In the genomic region with DNA sequence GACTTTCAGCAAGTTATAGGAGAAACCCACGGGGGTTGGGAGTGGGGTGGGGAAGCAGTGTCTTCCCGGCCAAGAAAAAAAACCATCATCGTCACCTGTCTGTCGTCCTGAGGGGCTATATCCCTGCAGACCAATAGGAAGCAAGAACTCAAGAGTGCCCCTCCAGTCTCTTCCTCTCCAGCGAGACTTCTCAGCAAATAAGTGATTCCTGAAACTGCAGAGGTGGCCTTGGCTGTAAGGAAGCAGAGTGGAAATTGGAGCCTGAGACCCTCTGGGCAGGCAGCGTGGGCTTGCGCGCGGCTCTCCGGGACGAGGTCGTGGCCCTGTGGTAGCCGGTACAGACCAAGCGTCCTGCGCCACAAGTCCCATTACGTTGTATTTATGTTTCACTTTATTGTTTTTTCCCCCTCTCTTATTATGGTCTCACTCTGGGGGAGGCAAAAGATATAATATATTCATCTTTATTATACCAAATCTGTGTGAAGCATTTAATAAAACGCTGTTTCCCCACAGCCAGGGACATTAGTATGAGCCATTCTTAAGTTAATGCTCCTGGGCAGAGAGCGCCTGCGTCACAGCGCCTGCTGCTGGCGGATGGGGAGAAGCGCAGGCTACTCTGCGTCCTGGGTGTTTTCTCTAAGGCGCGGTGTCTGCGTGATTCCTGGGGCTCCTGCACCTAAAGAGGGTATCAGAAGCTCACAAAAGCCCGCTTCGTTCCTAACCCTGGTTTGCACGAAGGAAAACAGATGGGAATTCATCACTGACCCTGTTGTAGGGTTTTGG, we compare ENCODE assay signal across 9 mouse cellular contexts. TPM values are rescaled to one million over a fixed set of nuclear protein-coding genes. Genes with fewer than 3 reads are reported as not detected.
DNase-seq lines count a peak whose midpoint lies in the region; ATAC-seq and TF ChIP-seq lines count a peak whose summit lies in the region.
"Had no signal": no experiment of that assay in that cellular context is flagged by ENCODE, and none has a peak within 500 bp of the region (broad histone marks: within the 10 kb centered on the region; RNA-seq: fewer than 3 reads in every experiment).

No protein-coding gene starts in this region.

- H3K27me3 ChIP-seq in forebrain, postnatal 0 days (ENCODE audit: insufficient read depth, low read length) = peaks cover 65% of the 10 kb centered on the region
- H3K27me3 ChIP-seq in forebrain, embryonic 15.5 days = peaks cover 69% of the 10 kb centered on the region
- peaks cover 18% of the 10 kb centered on the region; the same call in 1 of the 2 replicates for H3K27me3 ChIP-seq in thymus, adult 2 months (ENCODE audit: control insufficient read depth, insufficient read depth, low read length)
- H3K27me3 ChIP-seq in heart, embryonic 16.5 days (ENCODE audit: control insufficient read depth, insufficient read depth, low read length) = peaks cover 74% of the 10 kb centered on the region

- no peak overlapping the region for H3K9ac ChIP-seq in forebrain, postnatal 0 days
- H3K9ac ChIP-seq in forebrain, embryonic 15.5 days (replicated peaks) = no peak overlapping the region
- no peak overlapping the region for H3K9ac ChIP-seq in heart, embryonic 16.5 days (ENCODE audit: low read length)

- WGBS in forebrain, postnatal 0 days = 1% methylated on average over 29 of the region's 29 CpGs
- 1% methylated on average over 29 of the region's 29 CpGs for WGBS in forebrain, embryonic 15.5 days
- WGBS in thymus, adult 2 months = 8% methylated on average over 29 of the region's 29 CpGs
- 2% methylated on average over 29 of the region's 29 CpGs for WGBS in heart, embryonic 16.5 days

- H3K4me3 ChIP-seq in forebrain, postnatal 0 days (ENCODE audit: low read depth, low read length) = no peak overlapping the region
- H3K4me3 ChIP-seq in forebrain, embryonic 15.5 days = no peak overlapping the region
- no peak overlapping the region for H3K4me3 ChIP-seq in thymus, adult 2 months (ENCODE audit: control insufficient read depth, insufficient read depth, low read length)
- H3K4me3 ChIP-seq in heart, embryonic 16.5 days (ENCODE audit: low read length) = peak overlapping the region; percentile 19

- no peaks in the 10 kb centered on the region for H3K36me3 ChIP-seq in forebrain, postnatal 0 days (ENCODE audit: insufficient read depth)
- no peaks in the 10 kb centered on the region for H3K36me3 ChIP-seq in forebrain, embryonic 15.5 days
- H3K36me3 ChIP-seq in thymus, adult 2 months (ENCODE audit: control insufficient read depth, insufficient read depth, low read length) = no peaks in the 10 kb centered on the region
- H3K36me3 ChIP-seq in heart, embryonic 16.5 days (ENCODE audit: control insufficient read depth, insufficient read depth) = no peaks in the 10 kb centered on the region

- H3K4me1 ChIP-seq in forebrain, postnatal 0 days (ENCODE audit: insufficient read depth) = no peaks in the 10 kb centered on the region
- H3K4me1 ChIP-seq in forebrain, embryonic 15.5 days = peaks cover 6% of the 10 kb centered on the region; the same call in 1 of the 2 replicates
- H3K4me1 ChIP-seq in thymus, adult 2 months (replicated peaks; ENCODE audit: control insufficient read depth, insufficient read depth, low read length) = no peaks in the 10 kb centered on the region
- peaks cover 7% of the 10 kb centered on the region; the same call in 1 of the 2 replicates for H3K4me1 ChIP-seq in heart, embryonic 16.5 days (ENCODE audit: control insufficient read depth, insufficient read depth, low read length)

- no peak for ATAC-seq in forebrain, postnatal 0 days
- no peak for ATAC-seq in forebrain, embryonic 15.5 days (replicated peaks)
- no peak for ATAC-seq in heart, embryonic 16.5 days (replicated peaks; ENCODE audit: extremely low read depth, insufficient read depth, low FRiP score)
- peak; percentile 71 for ATAC-seq in megakaryocyte, adult 5-6 weeks (ENCODE audit: poor library complexity, severe bottlenecking)

- DNase-seq in forebrain, postnatal 0 days = no peak
- DNase-seq in thymus, adult 2 months = peak; percentile 32
- no peak for DNase-seq in thymus, postnatal 36 days
- DNase-seq in layer of hippocampus, postnatal 36 days = no peak
- no peak for DNase-seq in cerebellum, adult 11 months

- no peaks in the 10 kb centered on the region for H3K9me3 ChIP-seq in forebrain, postnatal 0 days (ENCODE audit: low read length)
- no peaks in the 10 kb centered on the region for H3K9me3 ChIP-seq in forebrain, embryonic 15.5 days
- H3K9me3 ChIP-seq in heart, embryonic 16.5 days (replicated peaks; ENCODE audit: control insufficient read depth, low read length) = no peaks in the 10 kb centered on the region

- peak; percentile 90 for TF ChIP-seq CTCF in forebrain, postnatal 0 days (IDR thresholded peaks at IDR 0.05; ENCODE audit: low read depth)
- peak; percentile 91 for TF ChIP-seq CTCF in thymus, adult 2 months (IDR thresholded peaks at IDR 0.05; ENCODE audit: borderline replicate concordance, control insufficient read depth, extremely low read depth, insufficient read depth, low read length, poor library complexity)

- H3K4me2 ChIP-seq in forebrain, postnatal 0 days (ENCODE audit: low read depth) = no peak overlapping the region
- no peak overlapping the region for H3K4me2 ChIP-seq in forebrain, embryonic 15.5 days (replicated peaks)
- H3K4me2 ChIP-seq in heart, embryonic 16.5 days (ENCODE audit: low read depth, low read length) = peak overlapping the region; percentile 45

- H3K27ac ChIP-seq in forebrain, postnatal 0 days (ENCODE audit: low read depth, low read length) = no peak overlapping the region
- no peak overlapping the region for H3K27ac ChIP-seq in forebrain, embryonic 15.5 days (replicated peaks)
- H3K27ac ChIP-seq in thymus, adult 2 months (ENCODE audit: control insufficient read depth, insufficient read depth, low read length) = no peak overlapping the region
- H3K27ac ChIP-seq in heart, embryonic 16.5 days (ENCODE audit: low read length) = no peak overlapping the region

- no peak for TF ChIP-seq POLR2A in thymus, adult 2 months (IDR thresholded peaks at IDR 0.05; ENCODE audit: control insufficient read depth, extremely low read depth, insufficient read depth, low read length, poor library complexity)

RNA-seq across cellular contexts. Expression of gene Lbx1, which starts 8.5 kb away (rescaled TPM):
- total RNA-seq in forebrain, postnatal 0 days (2014; rRNA removed) = not detected in 2 replicates
- polyA plus RNA-seq in forebrain, postnatal 0 days (2015; fragmentation: Nextera tagmentation; extraction: Ambion mirVana) = not detected in 2 replicates
- polyA plus RNA-seq in forebrain, embryonic 15.5 days (2015; fragmentation: Nextera tagmentation; extraction: Ambion mirVana) = not detected in 2 replicates
- 0.06 TPM in 1 of 2 replicates, not detected in the other for polyA plus RNA-seq in thymus, adult 2 months (2012; rRNA removed)
- polyA plus RNA-seq in heart, embryonic 16.5 days (2015; fragmentation: Nextera tagmentation; extraction: Ambion mirVana) = not detected in 2 replicates
- total RNA-seq in megakaryocyte, adult 5-6 weeks (2015) = not detected in 2 replicates
- not detected in 2 replicates for total RNA-seq in megakaryocyte, adult 5-6 weeks (2017)
- total RNA-seq in layer of hippocampus, postnatal 36 days (2021) = not detected
- total RNA-seq: layer of hippocampus, postnatal 10 days had no signal
